Mouse (Mus musculus): Measurements from ENCODE around the gene Fpgs. TPM values are rescaled to one million over a fixed set of nuclear protein-coding genes. Genes with fewer than 3 reads are reported as not detected.

Fpgs gene
- polyA plus RNA-seq, 1 experiment, result 26.7 TPM

- no peak overlapping the region for H3ac ChIP-seq (ENCODE audit: control insufficient read depth, insufficient read length, low read depth)
- TF ChIP-seq CEBPB (IDR thresholded peaks at IDR 0.05; ENCODE audit: low read depth) (no peak), USF1 (IDR thresholded peaks at IDR 0.05; ENCODE audit: low read depth) (no peak), MYOG (IDR thresholded peaks at IDR 0.05; ENCODE audit: control insufficient read depth, extremely low read depth, insufficient read length) (no peak)
- no peaks in the 10 kb centered on the region for H3K79me2 ChIP-seq (ENCODE audit: control insufficient read depth, insufficient read depth)
- H3K4me3 ChIP-seq (ENCODE audit: insufficient read depth, poor library complexity, severe bottlenecking), result no peak overlapping the region
- no peaks in the 10 kb centered on the region for H3K36me3 ChIP-seq (ENCODE audit: control insufficient read depth, insufficient read depth)
- peaks cover 36% of the 10 kb centered on the region for H3K27me3 ChIP-seq (ENCODE audit: control insufficient read depth, insufficient read depth, insufficient read length)
- H3K79me3 ChIP-seq (ENCODE audit: low read depth), result no peaks in the 10 kb centered on the region
These were observed 45.1 kb upstream of the Fpgs start for GRCm38 (mm10) chr2:32749082-32749481.

DNA sequence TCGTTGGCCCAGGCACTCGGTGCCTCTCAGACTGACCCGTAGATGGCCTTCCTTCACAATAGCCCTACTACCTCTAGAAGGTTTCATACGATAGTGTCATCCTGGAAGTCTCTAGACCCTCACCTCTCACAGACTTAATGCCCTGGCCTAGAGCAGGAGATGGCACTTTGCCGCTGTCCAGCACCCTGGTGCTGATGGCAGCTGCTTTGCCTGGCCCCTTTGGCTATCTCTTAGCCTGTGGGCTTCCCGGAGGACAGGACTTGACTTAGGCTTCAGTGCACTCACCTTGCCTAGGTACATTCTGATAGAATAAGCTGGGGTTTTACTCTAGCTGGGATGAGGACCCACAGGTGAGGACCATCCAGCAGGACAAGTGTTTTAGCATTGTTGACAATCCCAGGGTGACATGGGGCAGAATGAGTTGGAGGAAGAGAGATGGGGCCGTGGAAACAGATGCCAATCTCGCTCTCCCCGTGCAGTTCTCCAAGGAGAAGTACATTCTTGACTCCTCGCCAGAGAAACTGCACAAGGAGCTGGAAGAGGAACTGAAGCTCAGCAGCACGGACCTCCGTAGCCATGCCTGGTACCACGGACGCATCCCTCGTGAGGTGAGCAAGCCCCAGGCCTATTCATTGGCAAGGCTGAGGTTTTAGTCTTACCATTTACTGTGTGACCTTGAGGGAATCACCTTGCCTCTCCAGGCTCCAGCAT, 40.5 kb upstream of the Fpgs start:
- TF ChIP-seq MYOG (IDR thresholded peaks at IDR 0.05; ENCODE audit: control insufficient read depth, extremely low read depth, insufficient read length) (no peak), CTCF (IDR thresholded peaks at IDR 0.05; ENCODE audit: control insufficient read depth, insufficient read depth, insufficient read length) (no peak), FOSL1 (IDR thresholded peaks at IDR 0.05; ENCODE audit: insufficient read depth, low read length, poor library complexity, severe bottlenecking) (no peak), USF1 (IDR thresholded peaks at IDR 0.05; ENCODE audit: low read depth) (no peak)
- Histone ChIP-seq H3K4me3 (ENCODE audit: insufficient read depth, poor library complexity, severe bottlenecking) (no peak overlapping the region), H3K36me3 (ENCODE audit: control insufficient read depth, insufficient read depth) (no peaks in the 10 kb centered on the region), H3ac (ENCODE audit: control insufficient read depth, insufficient read length, low read depth) (no peak overlapping the region), H3K79me2 (ENCODE audit: control insufficient read depth, insufficient read depth) (no peaks in the 10 kb centered on the region), H3K27me3 (ENCODE audit: control insufficient read depth, insufficient read depth, insufficient read length) (peaks cover 66% of the 10 kb centered on the region), H3K79me3 (ENCODE audit: low read depth) (no peaks in the 10 kb centered on the region)

DNA sequence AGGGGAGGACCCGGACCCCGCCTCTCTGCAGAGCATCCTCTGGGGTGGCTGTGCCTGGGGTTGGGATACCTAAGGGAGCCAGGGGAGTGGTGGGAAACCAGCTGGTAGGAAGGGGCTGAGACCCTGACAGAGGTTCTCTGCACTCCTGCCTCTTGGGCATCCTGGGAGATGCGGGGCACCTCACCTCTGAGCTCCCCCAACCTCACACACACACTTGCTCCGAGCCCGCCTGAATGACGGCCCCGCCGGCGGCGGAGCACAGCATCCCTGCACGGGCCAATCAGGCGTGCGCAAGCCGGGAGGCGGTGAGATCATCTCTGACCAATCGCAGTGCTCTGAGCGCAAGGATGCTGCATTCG, 38.2 kb upstream of the Fpgs start:
- peaks cover 64% of the 10 kb centered on the region for H3K27me3 ChIP-seq (ENCODE audit: control insufficient read depth, insufficient read depth, insufficient read length)
- H3K79me2 ChIP-seq (ENCODE audit: control insufficient read depth, insufficient read depth), result no peaks in the 10 kb centered on the region
- no peak for TF ChIP-seq MYOG (IDR thresholded peaks at IDR 0.05; ENCODE audit: control insufficient read depth, extremely low read depth, insufficient read length)
- no peak for TF ChIP-seq MAX (IDR thresholded peaks at IDR 0.05)
- no peak for TF ChIP-seq MYOD1 (IDR thresholded peaks at IDR 0.05; ENCODE audit: control insufficient read depth, insufficient read length, low read depth)
- no peak for TF ChIP-seq CTCF (IDR thresholded peaks at IDR 0.05; ENCODE audit: control insufficient read depth, insufficient read depth, insufficient read length)
- no peak overlapping the region for H3K4me3 ChIP-seq (ENCODE audit: insufficient read depth, poor library complexity, severe bottlenecking)
- no peaks in the 10 kb centered on the region for H3K79me3 ChIP-seq (ENCODE audit: low read depth)
- H3K36me3 ChIP-seq (ENCODE audit: control insufficient read depth, insufficient read depth), result no peaks in the 10 kb centered on the region
- no peak overlapping the region for H3ac ChIP-seq (ENCODE audit: control insufficient read depth, insufficient read length, low read depth)

- TF ChIP-seq MAX (IDR thresholded peaks at IDR 0.05) (no peak), CEBPB (IDR thresholded peaks at IDR 0.05; ENCODE audit: low read depth) (no peak), MYOG (IDR thresholded peaks at IDR 0.05; ENCODE audit: control insufficient read depth, extremely low read depth, insufficient read length) (no peak), FOSL1 (IDR thresholded peaks at IDR 0.05; ENCODE audit: insufficient read depth, low read length, poor library complexity, severe bottlenecking) (no peak), USF1 (IDR thresholded peaks at IDR 0.05; ENCODE audit: low read depth) (no peak), CTCF (IDR thresholded peaks at IDR 0.05; ENCODE audit: control insufficient read depth, insufficient read depth, insufficient read length) (no peak), MYOD1 (IDR thresholded peaks at IDR 0.05; ENCODE audit: control insufficient read depth, insufficient read length, low read depth) (no peak)
- Histone ChIP-seq H3K4me3 (ENCODE audit: insufficient read depth, poor library complexity, severe bottlenecking) (no peak overlapping the region), H3ac (ENCODE audit: control insufficient read depth, insufficient read length, low read depth) (no peak overlapping the region), H3K79me3 (ENCODE audit: low read depth) (no peaks in the 10 kb centered on the region), H3K79me2 (ENCODE audit: control insufficient read depth, insufficient read depth) (no peaks in the 10 kb centered on the region), H3K27me3 (ENCODE audit: control insufficient read depth, insufficient read depth, insufficient read length) (peaks cover 57% of the 10 kb centered on the region), H3K36me3 (ENCODE audit: control insufficient read depth, insufficient read depth) (no peaks in the 10 kb centered on the region)
These were observed 37.6 kb upstream of the Fpgs start for GRCm38 (mm10) chr2:32741273-32742172.

GRCm38 (mm10) chr2:32740916-32741272, 36.9 kb upstream of the Fpgs start, which contains the start of gene 6330409D20Rik:
Gene 6330409D20Rik, minus strand, starts transcription at chr2:32741016.
- Histone ChIP-seq H3K27me3 (ENCODE audit: control insufficient read depth, insufficient read depth, insufficient read length) (peaks cover 51% of the 10 kb centered on the region), H3ac (ENCODE audit: control insufficient read depth, insufficient read length, low read depth) (no peak within 1 kb of the TSS), H3K36me3 (ENCODE audit: control insufficient read depth, insufficient read depth) (no peaks in the 10 kb centered on the region), H3K4me3 (ENCODE audit: insufficient read depth, poor library complexity, severe bottlenecking) (no peak within 1 kb of the TSS), H3K79me2 (ENCODE audit: control insufficient read depth, insufficient read depth) (no peaks in the 10 kb centered on the region), H3K79me3 (ENCODE audit: low read depth) (no peaks in the 10 kb centered on the region)
- TF ChIP-seq MYOG (IDR thresholded peaks at IDR 0.05; ENCODE audit: control insufficient read depth, extremely low read depth, insufficient read length) (no peak), FOSL1 (IDR thresholded peaks at IDR 0.05; ENCODE audit: insufficient read depth, low read length, poor library complexity, severe bottlenecking) (no peak), USF1 (IDR thresholded peaks at IDR 0.05; ENCODE audit: low read depth) (no peak), MAX (IDR thresholded peaks at IDR 0.05) (no peak), MYOD1 (IDR thresholded peaks at IDR 0.05; ENCODE audit: control insufficient read depth, insufficient read length, low read depth) (no peak), CEBPB (IDR thresholded peaks at IDR 0.05; ENCODE audit: low read depth) (no peak), CTCF (IDR thresholded peaks at IDR 0.05; ENCODE audit: control insufficient read depth, insufficient read depth, insufficient read length) (no peak)
